Mouse (Mus musculus): Measurements from ENCODE around the gene Shprh. TPM values are rescaled to one million over a fixed set of nuclear protein-coding genes. Genes with fewer than 3 reads are reported as not detected.

Shprh gene
- 17.3 and 21.0 TPM in 2 replicates for polyA plus RNA-seq (2016; fragmentation: Nextera tagmentation; extraction: Ambion mirVana)

- Histone ChIP-seq H3K4me1 (peaks cover 10% of the 10 kb centered on the region), H3K9me3 (replicated peaks) (no peaks in the 10 kb centered on the region), H3K27me3 (ENCODE audit: low read depth, poor library complexity, severe bottlenecking) (no peaks in the 10 kb centered on the region), H3K27ac (peak within 1 kb of the TSS; percentile 91), H3K36me3 (peaks cover 23% of the 10 kb centered on the region), H3K4me3 (peak within 1 kb of the TSS; percentile 96)
- peak; percentile 96 for DNase-seq (ENCODE audit: low spot score)
- 2% methylated on average over 60 of the region's 60 CpGs for WGBS
These were observed at the start of gene Shprh for GRCm38 (mm10) chr10:11148884-11149741. TSS of gene Shprh (plus strand) at chr10:11149427.

GRCm38 (mm10) chr10:11121781-11122180, 27.4 kb upstream of the Shprh start:
- H3K27ac ChIP-seq: no peak overlapping the region
- WGBS: 94% methylated on average over 2 of the region's 2 CpGs
- DNase-seq (ENCODE audit: low spot score): no peak
- H3K36me3 ChIP-seq: no peaks in the 10 kb centered on the region
- H3K9me3 ChIP-seq (replicated peaks): no peaks in the 10 kb centered on the region
- H3K4me3 ChIP-seq: no peak overlapping the region
- no peaks in the 10 kb centered on the region for H3K4me1 ChIP-seq
- H3K27me3 ChIP-seq (ENCODE audit: low read depth, poor library complexity, severe bottlenecking): no peaks in the 10 kb centered on the region

GRCm38 (mm10) chr10:11145580-11145979, 3.6 kb upstream of the Shprh start:
- Histone ChIP-seq H3K4me3 (no peak overlapping the region), H3K9me3 (replicated peaks) (no peaks in the 10 kb centered on the region), H3K4me1 (peaks cover 6% of the 10 kb centered on the region), H3K27ac (no peak overlapping the region), H3K36me3 (no peaks in the 10 kb centered on the region), H3K27me3 (ENCODE audit: low read depth, poor library complexity, severe bottlenecking) (no peaks in the 10 kb centered on the region)
- no peak for DNase-seq (ENCODE audit: low spot score)

- peaks cover 21% of the 10 kb centered on the region for H3K36me3 ChIP-seq
- peaks cover 10% of the 10 kb centered on the region for H3K4me1 ChIP-seq
- H3K27me3 ChIP-seq (ENCODE audit: low read depth, poor library complexity, severe bottlenecking): no peaks in the 10 kb centered on the region
- DNase-seq (ENCODE audit: low spot score): no peak
- H3K27ac ChIP-seq: no peak overlapping the region
- H3K9me3 ChIP-seq (replicated peaks): no peaks in the 10 kb centered on the region
- 89% methylated on average over 4 of the region's 4 CpGs for WGBS
- peak overlapping the region; percentile 96 for H3K4me3 ChIP-seq
These were observed 781 bp upstream of the Shprh start for GRCm38 (mm10) chr10:11148446-11148845.

- Histone ChIP-seq H3K27me3 (ENCODE audit: low read depth, poor library complexity, severe bottlenecking) (no peaks in the 10 kb centered on the region), H3K4me1 (peaks cover 10% of the 10 kb centered on the region), H3K27ac (peak overlapping the region; percentile 91), H3K9me3 (replicated peaks) (no peaks in the 10 kb centered on the region), H3K4me3 (peak overlapping the region; percentile 96), H3K36me3 (peaks cover 27% of the 10 kb centered on the region)
- no peak for DNase-seq (ENCODE audit: low spot score)
- WGBS: 2% methylated on average over 20 of the region's 20 CpGs
These were observed 507 bp downstream of the Shprh start for GRCm38 (mm10) chr10:11149742-11150125.

- H3K4me1 ChIP-seq: peaks cover 10% of the 10 kb centered on the region
- no peak for DNase-seq (ENCODE audit: low spot score)
- peaks cover 44% of the 10 kb centered on the region for H3K36me3 ChIP-seq
- no peak overlapping the region for H3K4me3 ChIP-seq
- WGBS: 97% methylated on average over 14 of the region's 14 CpGs
- no peak overlapping the region for H3K27ac ChIP-seq
- no peaks in the 10 kb centered on the region for H3K27me3 ChIP-seq (ENCODE audit: low read depth, poor library complexity, severe bottlenecking)
- no peaks in the 10 kb centered on the region for H3K9me3 ChIP-seq (replicated peaks)
These were observed 2.4 kb downstream of the Shprh start for GRCm38 (mm10) chr10:11151644-11152043.

GRCm38 (mm10) chr10:11157039-11157438, 7.8 kb downstream of the Shprh start:
- Histone ChIP-seq H3K27me3 (ENCODE audit: low read depth, poor library complexity, severe bottlenecking) (no peaks in the 10 kb centered on the region), H3K36me3 (peaks cover 84% of the 10 kb centered on the region), H3K4me3 (no peak overlapping the region), H3K4me1 (no peaks in the 10 kb centered on the region), H3K9me3 (replicated peaks) (no peaks in the 10 kb centered on the region), H3K27ac (no peak overlapping the region)
- no peak for DNase-seq (ENCODE audit: low spot score)
- WGBS: 92% methylated on average over 9 of the region's 9 CpGs

- DNase-seq (ENCODE audit: low spot score): no peak
- H3K36me3 ChIP-seq: peaks cover 89% of the 10 kb centered on the region
- 94% methylated on average over 5 of the region's 5 CpGs for WGBS
These were observed 15.3 kb downstream of the Shprh start for GRCm38 (mm10) chr10:11164537-11164936.

GRCm38 (mm10) chr10:11170252-11170651, 21.0 kb downstream of the Shprh start:
- no peak overlapping the region for H3K27ac ChIP-seq
- H3K4me3 ChIP-seq: no peak overlapping the region
- H3K4me1 ChIP-seq: no peaks in the 10 kb centered on the region
- peaks cover 94% of the 10 kb centered on the region for H3K36me3 ChIP-seq
- 90% methylated on average over 5 of the region's 5 CpGs for WGBS
- H3K9me3 ChIP-seq (replicated peaks): no peaks in the 10 kb centered on the region
- DNase-seq (ENCODE audit: low spot score): no peak
- H3K27me3 ChIP-seq (ENCODE audit: low read depth, poor library complexity, severe bottlenecking): no peaks in the 10 kb centered on the region

More at GRCm38 (mm10) chr10:11164537-11164936, 15.3 kb downstream of the Shprh start:
- Histone ChIP-seq H3K27me3 (ENCODE audit: low read depth, poor library complexity, severe bottlenecking) (no peaks in the 10 kb centered on the region), H3K9me3 (replicated peaks) (no peaks in the 10 kb centered on the region), H3K4me3 (no peak overlapping the region), H3K4me1 (no peaks in the 10 kb centered on the region), H3K27ac (no peak overlapping the region)

GRCm38 (mm10) chr10:11171615-11172014, 22.4 kb downstream of the Shprh start:
- H3K27ac ChIP-seq: no peak overlapping the region
- H3K36me3 ChIP-seq: peaks cover 87% of the 10 kb centered on the region
- no peaks in the 10 kb centered on the region for H3K27me3 ChIP-seq (ENCODE audit: low read depth, poor library complexity, severe bottlenecking)
- 100% methylated on average over 4 of the region's 4 CpGs for WGBS
- H3K4me1 ChIP-seq: no peaks in the 10 kb centered on the region
- DNase-seq (ENCODE audit: low spot score): no peak
- H3K9me3 ChIP-seq (replicated peaks): no peaks in the 10 kb centered on the region
- no peak overlapping the region for H3K4me3 ChIP-seq

GRCm38 (mm10) chr10:11172519-11172918, 23.3 kb downstream of the Shprh start:
- H3K4me3 ChIP-seq: no peak overlapping the region
- no peak for DNase-seq (ENCODE audit: low spot score)
- H3K27ac ChIP-seq: no peak overlapping the region
- H3K9me3 ChIP-seq (replicated peaks): no peaks in the 10 kb centered on the region
- H3K27me3 ChIP-seq (ENCODE audit: low read depth, poor library complexity, severe bottlenecking): no peaks in the 10 kb centered on the region
- no peaks in the 10 kb centered on the region for H3K4me1 ChIP-seq
- H3K36me3 ChIP-seq: peaks cover 85% of the 10 kb centered on the region

GRCm38 (mm10) chr10:11175801-11176482, 26.7 kb downstream of the Shprh start:
- Histone ChIP-seq H3K9me3 (replicated peaks) (no peaks in the 10 kb centered on the region), H3K4me3 (no peak overlapping the region), H3K27me3 (ENCODE audit: low read depth, poor library complexity, severe bottlenecking) (no peaks in the 10 kb centered on the region), H3K4me1 (no peaks in the 10 kb centered on the region), H3K27ac (no peak overlapping the region), H3K36me3 (peaks cover 83% of the 10 kb centered on the region)
- no peak for DNase-seq (ENCODE audit: low spot score)
- 89% methylated on average over 8 of the region's 8 CpGs for WGBS

- Histone ChIP-seq H3K36me3 (peaks cover 82% of the 10 kb centered on the region), H3K27ac (no peak overlapping the region), H3K9me3 (replicated peaks) (no peaks in the 10 kb centered on the region), H3K4me1 (no peaks in the 10 kb centered on the region), H3K27me3 (ENCODE audit: low read depth, poor library complexity, severe bottlenecking) (no peaks in the 10 kb centered on the region), H3K4me3 (no peak overlapping the region)
- DNase-seq (ENCODE audit: low spot score): no peak
- 96% methylated on average over 5 of the region's 5 CpGs for WGBS
These were observed 30.9 kb downstream of the Shprh start for GRCm38 (mm10) chr10:11180077-11180476.
